Mouse (Mus musculus) brain, embryonic 14.5 days (tissue): Measurements from ENCODE around the gene Gm42372.

Experiments used
- CTCF ChIP-seq: fragments of 200-500 bp; IDR thresholded peaks from 2 replicates; pipeline ENCODE4 v1.5.1; 2012; ENCODE audit warnings: inconsistent platforms, mild to moderate bottlenecking, moderate library complexity, borderline replicate concordance; ENCODE audit not compliant: insufficient read depth, insufficient read length; ENCODE audit errors: extremely low read depth
- POLR2A ChIP-seq: fragments of 200-500 bp; IDR thresholded peaks from 2 replicates; pipeline ENCODE4 v1.6.1; 2012; ENCODE audit warnings: mild to moderate bottlenecking, inconsistent platforms, borderline replicate concordance; ENCODE audit not compliant: poor library complexity, insufficient read depth, insufficient read length, severe bottlenecking; ENCODE audit errors: extremely low read depth

DNA sequence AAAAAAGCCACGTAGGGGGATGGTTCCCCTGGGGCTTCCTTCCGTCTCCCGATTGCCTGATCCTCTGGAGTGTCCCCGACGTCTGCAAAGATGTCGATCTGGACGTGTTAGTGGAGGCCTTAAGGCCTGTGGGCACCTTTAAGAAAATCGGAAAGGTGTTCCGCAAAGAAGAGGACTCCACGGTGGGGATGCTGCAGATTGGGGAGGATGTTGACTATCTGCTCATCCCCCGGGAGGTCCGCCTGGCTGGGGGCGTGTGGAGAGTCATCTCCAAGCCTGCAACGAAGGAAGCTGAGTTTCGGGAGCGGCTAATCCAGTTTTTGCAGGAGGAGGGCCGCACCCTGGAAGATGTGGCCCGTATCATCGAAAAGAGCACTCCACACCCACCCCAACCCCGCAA is 11.5 kb downstream of the Gm42372 start:
- TF ChIP-seq POLR2A: no peak
- TF ChIP-seq CTCF: no peak
